Mouse (Mus musculus) central nervous system, embryonic 18 days (tissue): ENCODE results near the gene Dicer1. TPM values are rescaled to one million over a fixed set of nuclear protein-coding genes. Genes with fewer than 3 reads are reported as not detected.

Source experiments
- polyA plus RNA-seq: library from polyadenylated mRNA; depleted of rRNA; stranded (reverse); fragments of >200 nt; gene quantifications from 2 replicates; pipeline ENCODE4 v1.2.3, GENCODE M21; 2012; rRNA removed

Dicer1 gene
- 27.6 and 27.8 TPM in 2 replicates for polyA plus RNA-seq

GRCm38 (mm10) chr12:104751814-104752765 lies at the start of gene Dicer1:
Gene Dicer1, minus strand, starts transcription at chr12:104751952.

Other genes starting within 250 kb of the Dicer1 start
- gene Clmn, start 113.1 kb upstream of the Dicer1 start, polyA plus RNA-seq: 3.1 and 3.2 TPM in 2 replicates